Mouse (Mus musculus) hindbrain, embryonic 15.5 days (tissue): Measurements from ENCODE around the gene Stap2. TPM values are rescaled to one million over a fixed set of nuclear protein-coding genes. Genes with fewer than 3 reads are reported as not detected.

Experiments
- ATAC-seq: fragments of 200-750 bp; cut with Nextera tagmentation; 2 replicates; pipeline ENCODE4 v1.8.0; 2017; ENCODE audit warnings: low read depth, moderate number of reproducible peaks, moderate TSS enrichment; ENCODE audit not compliant: low FRiP score
- H3K27ac ChIP-seq: fragments of 300-500 bp; sonication (generic); replicated peaks from 2 replicates; pipeline ENCODE4 v1.5.1; 2015; ENCODE audit warnings: mild to moderate bottlenecking, inconsistent platforms
- H3K27me3 ChIP-seq: fragments of 300-500 bp; sonication (generic); 2 replicates; pipeline ENCODE4 v1.6.1; 2015; ENCODE audit warnings: control low read depth, inconsistent platforms
- H3K36me3 ChIP-seq: fragments of 300-500 bp; sonication (generic); 2 replicates; pipeline ENCODE4 v1.6.1; 2015; ENCODE audit warnings: control low read depth, inconsistent platforms
- H3K4me1 ChIP-seq: fragments of 300-500 bp; sonication (generic); replicated peaks from 2 replicates; pipeline ENCODE4 v1.6.1; 2015; ENCODE audit warnings: control low read depth, inconsistent platforms
- H3K4me2 ChIP-seq: fragments of 300-500 bp; sonication (generic); 2 replicates; pipeline ENCODE4 v1.6.1; 2015; ENCODE audit warnings: moderate library complexity, mild to moderate bottlenecking, inconsistent platforms
- H3K4me3 ChIP-seq: fragments of 300-500 bp; sonication (generic); 2 replicates; pipeline ENCODE4 v1.5.1; 2015; ENCODE audit warnings: mild to moderate bottlenecking, inconsistent platforms
- H3K9ac ChIP-seq: fragments of 300-500 bp; sonication (generic); 2 replicates; pipeline ENCODE4 v1.6.1; 2015; ENCODE audit warnings: inconsistent platforms
- H3K9me3 ChIP-seq: fragments of 300-500 bp; sonication (generic); 2 replicates; pipeline ENCODE4 v1.6.1; 2016; ENCODE audit warnings: control low read depth, inconsistent platforms
- WGBS: fragments of 180-500 bp; shearing (Covaris S2); methylation state at CpG from one replicate; pipeline ENCODE4 v1.1.7; 2015; 5-methylcytosine and 5-hydroxymethylcytosine counted together
- polyA plus RNA-seq: library from polyadenylated mRNA; unstranded; fragments of >200 nt; fragmentation: Nextera tagmentation; extraction: Ambion mirVana; gene quantifications from 2 replicates; pipeline ENCODE4 v1.2.1, GENCODE M21; 2015

Gene Stap2
- 6.2 and 6.5 TPM in 2 replicates for polyA plus RNA-seq

DNA sequence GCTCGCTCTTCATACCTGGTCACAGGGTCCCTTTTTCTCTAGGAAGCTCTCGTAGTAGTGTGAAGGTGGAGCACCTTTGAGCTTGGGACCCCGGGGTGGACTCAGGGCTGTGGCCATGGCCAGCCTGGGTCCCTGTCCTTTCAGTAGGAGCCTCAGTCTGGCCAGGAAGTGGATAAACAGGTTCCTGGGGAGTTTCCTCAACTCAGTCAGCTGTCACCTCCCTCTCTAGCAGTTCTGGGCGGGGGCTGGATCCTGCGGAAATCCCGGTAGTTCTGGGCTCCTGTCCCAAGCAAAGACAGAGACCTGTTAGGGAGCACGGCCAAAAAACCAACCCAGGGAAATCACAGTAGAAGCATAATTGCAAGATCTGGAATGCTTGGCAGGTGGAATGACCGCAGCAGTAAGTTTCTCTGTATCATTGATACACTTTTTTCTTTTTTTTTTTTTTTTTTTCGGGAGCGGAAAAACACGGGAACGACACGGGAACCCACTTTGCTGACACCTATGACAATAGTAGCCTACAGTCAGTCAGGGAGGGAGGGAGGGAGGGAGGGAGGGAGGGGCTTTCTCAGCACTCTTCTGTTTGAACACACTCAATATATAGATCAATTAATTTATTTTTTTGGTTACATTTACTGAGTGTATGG lies at the start of gene Stap2, which contains the start of gene Mpnd:
Gene Stap2 (minus strand): TSS at position 170 of the 647 bp plus-strand sequence.
Gene Mpnd (plus strand): TSS at position 297 of the 647 bp plus-strand sequence.
- 0 out of 2 replicates have a peak, but pooled peaks cover 4% of the 10 kb centered on the region for H3K27me3 ChIP-seq
- peaks cover 18% of the 10 kb centered on the region for H3K4me1 ChIP-seq
- no peak within 1 kb of the TSS for H3K9ac ChIP-seq
- H3K4me3 ChIP-seq = no peak within 1 kb of the TSS
- H3K9me3 ChIP-seq = no peaks in the 10 kb centered on the region
- no peak within 1 kb of the TSS for H3K4me2 ChIP-seq
- H3K27ac ChIP-seq = no peak within 1 kb of the TSS
- no peaks in the 10 kb centered on the region for H3K36me3 ChIP-seq
- ATAC-seq = no peak
- WGBS = 64% methylated on average over 13 of the region's 13 CpGs

DNA sequence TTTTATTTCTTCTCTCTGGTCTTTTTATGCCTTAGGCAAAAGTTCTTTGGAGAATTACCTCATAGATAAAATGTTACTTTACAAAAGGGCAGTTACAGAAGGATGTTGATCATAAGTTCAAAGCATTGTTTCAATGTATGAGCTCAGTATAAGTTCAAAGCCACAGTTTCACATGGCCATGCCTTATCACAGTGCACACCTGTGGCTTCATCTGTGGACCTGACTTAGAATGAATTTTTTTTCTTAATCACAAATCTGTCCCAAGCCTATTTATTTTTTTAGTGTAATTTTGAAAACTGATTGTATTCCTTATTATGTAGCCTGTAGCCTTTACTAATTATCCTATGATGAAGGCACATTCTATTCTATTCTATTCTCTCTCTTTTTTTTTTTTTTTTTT lies 49.6 kb upstream of the Stap2 start:
- Histone ChIP-seq H3K9me3 (no peaks in the 10 kb centered on the region), H3K27ac (no peak overlapping the region), H3K4me3 (no peak overlapping the region), H3K27me3 (no peaks in the 10 kb centered on the region), H3K4me2 (no peak overlapping the region), H3K4me1 (no peaks in the 10 kb centered on the region), H3K9ac (no peak overlapping the region), H3K36me3 (no peaks in the 10 kb centered on the region)
- no peak for ATAC-seq

DNA sequence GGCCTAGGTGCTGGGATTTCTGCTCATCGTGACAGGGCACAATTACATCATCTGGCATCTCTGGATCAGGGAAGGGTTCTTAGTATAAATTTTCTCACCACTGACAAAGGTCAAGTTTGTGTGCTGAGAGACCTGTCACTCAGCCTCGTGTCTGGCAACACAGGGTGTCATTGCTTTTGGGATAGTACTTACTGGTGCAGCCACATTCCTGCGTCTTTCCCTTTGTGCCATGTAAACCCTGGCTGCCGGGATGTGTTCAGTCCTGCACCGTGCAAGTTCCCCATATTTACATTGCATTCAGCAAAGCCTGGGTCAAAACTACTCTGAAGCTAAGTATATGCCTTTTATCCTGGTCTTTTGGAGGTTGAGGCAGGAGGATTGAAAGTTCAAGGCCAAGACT lies 46.0 kb upstream of the Stap2 start:
- no peak overlapping the region for H3K27ac ChIP-seq
- no peaks in the 10 kb centered on the region for H3K4me1 ChIP-seq
- no peak overlapping the region for H3K4me2 ChIP-seq
- no peaks in the 10 kb centered on the region for H3K9me3 ChIP-seq
- no peaks in the 10 kb centered on the region for H3K27me3 ChIP-seq
- 96% methylated on average over 5 of the region's 5 CpGs for WGBS
- H3K4me3 ChIP-seq = no peak overlapping the region
- peaks cover 5% of the 10 kb centered on the region; the same call in 1 of the 2 replicates for H3K36me3 ChIP-seq
- no peak overlapping the region for H3K9ac ChIP-seq
- no peak for ATAC-seq

DNA sequence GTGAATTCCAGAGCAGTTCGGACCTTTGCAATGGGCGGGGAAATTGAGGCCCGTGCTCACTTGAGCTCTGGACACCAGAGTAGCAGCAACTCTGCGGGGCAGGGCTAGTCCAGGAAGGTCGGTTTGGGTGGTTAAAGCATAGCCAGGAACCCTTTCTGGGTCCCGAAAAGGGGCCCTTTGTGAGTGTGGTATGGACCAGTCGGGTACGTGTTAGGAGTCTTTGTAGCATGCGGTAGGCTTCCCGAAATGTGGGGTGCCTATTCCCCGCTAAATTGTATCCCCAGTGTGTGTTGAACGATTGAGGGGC lies 35.4 kb upstream of the Stap2 start:
- peak overlapping the region; percentile 77 for H3K4me3 ChIP-seq
- H3K4me2 ChIP-seq = peak overlapping the region; percentile 92
- no peaks in the 10 kb centered on the region for H3K27me3 ChIP-seq
- H3K27ac ChIP-seq = no peak overlapping the region
- no peaks in the 10 kb centered on the region for H3K9me3 ChIP-seq
- WGBS = 2% methylated on average over 12 of the region's 12 CpGs
- no peak for ATAC-seq
- H3K9ac ChIP-seq = peak overlapping the region; percentile 61
- no peaks in the 10 kb centered on the region for H3K36me3 ChIP-seq
- peaks cover 14% of the 10 kb centered on the region for H3K4me1 ChIP-seq

DNA sequence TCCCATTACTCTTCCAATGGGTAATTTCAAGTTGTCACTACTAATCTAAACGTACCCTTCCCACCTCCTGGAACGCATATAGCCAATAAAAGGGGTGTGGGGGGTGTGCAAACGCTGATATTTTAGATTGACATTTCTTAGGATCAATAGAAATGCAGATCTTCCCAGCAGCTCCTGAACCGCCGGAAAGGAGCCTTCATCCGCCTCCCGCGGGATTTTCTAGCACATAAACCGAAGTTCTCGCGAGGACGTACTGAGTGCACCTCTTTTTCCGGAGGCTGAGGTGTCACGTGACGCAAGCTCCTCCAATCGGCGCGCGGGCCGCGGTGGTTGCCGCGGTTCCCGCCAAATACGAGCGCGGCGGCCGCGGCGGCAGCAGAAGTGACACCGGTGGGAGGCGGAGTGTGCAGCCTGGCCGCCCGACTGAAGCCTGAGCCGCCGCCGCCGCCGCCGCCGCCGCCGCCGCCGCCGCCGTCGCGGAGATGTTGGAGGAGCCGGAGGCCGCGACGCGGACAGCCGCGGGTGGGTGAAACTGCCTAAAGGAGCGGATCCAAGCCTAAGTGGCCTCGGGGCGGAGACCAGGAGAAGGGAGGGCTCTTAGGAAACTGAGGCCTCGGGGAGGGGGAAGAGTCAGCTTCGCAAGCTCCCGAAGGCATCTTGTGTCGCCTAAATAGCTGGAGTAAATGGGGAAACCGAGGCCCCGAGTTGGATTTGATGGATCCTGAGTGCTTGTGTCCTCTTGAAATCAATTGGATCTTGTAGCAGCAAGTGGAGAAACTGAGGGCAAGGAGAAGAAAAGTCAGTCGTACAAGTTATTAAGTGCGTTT lies 34.9 kb upstream of the Stap2 start, which contains the start of gene Chaf1a:
Gene Chaf1a (plus strand): TSS at position 410 of the 827 bp plus-strand sequence.
- Histone ChIP-seq H3K9me3 (no peaks in the 10 kb centered on the region), H3K36me3 (no peaks in the 10 kb centered on the region), H3K4me2 (peak within 1 kb of the TSS; percentile 92), H3K4me3 (peak within 1 kb of the TSS; percentile 77), H3K9ac (peak within 1 kb of the TSS; percentile 61), H3K4me1 (peaks cover 20% of the 10 kb centered on the region), H3K27ac (peak within 1 kb of the TSS; percentile 79), H3K27me3 (no peaks in the 10 kb centered on the region)
- peak; percentile 88 for ATAC-seq
- WGBS = 0% methylated on average over 67 of the region's 68 CpGs

DNA sequence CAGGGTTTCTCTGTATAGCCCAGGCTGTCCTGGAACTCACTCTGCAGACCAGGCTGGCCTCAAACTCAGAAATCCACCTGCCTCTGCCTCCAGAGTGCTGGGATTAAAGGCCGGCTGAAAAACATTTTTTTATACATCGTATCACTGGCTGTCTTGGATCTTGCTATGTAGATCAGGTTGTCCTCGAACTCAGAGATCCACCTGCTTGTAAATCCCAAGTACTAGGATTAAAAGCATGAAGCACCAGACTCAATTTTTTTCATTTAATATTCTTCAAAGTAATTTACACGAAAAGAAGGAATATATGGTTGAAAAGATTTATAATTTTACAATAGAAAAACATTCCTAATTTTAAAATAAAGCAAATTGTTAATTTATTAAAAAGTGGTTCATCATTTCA lies 34.0 kb upstream of the Stap2 start:
- ATAC-seq = no peak
- Histone ChIP-seq H3K27ac (peak overlapping the region; percentile 79; the same call in 1 of the 2 replicates), H3K27me3 (no peaks in the 10 kb centered on the region), H3K36me3 (no peaks in the 10 kb centered on the region), H3K4me1 (peaks cover 29% of the 10 kb centered on the region), H3K9ac (no peak overlapping the region), H3K4me2 (peak overlapping the region; percentile 92), H3K4me3 (peak overlapping the region; percentile 77; the same call in 1 of the 2 replicates), H3K9me3 (no peaks in the 10 kb centered on the region)
- 86% methylated on average over 4 of the region's 4 CpGs for WGBS

DNA sequence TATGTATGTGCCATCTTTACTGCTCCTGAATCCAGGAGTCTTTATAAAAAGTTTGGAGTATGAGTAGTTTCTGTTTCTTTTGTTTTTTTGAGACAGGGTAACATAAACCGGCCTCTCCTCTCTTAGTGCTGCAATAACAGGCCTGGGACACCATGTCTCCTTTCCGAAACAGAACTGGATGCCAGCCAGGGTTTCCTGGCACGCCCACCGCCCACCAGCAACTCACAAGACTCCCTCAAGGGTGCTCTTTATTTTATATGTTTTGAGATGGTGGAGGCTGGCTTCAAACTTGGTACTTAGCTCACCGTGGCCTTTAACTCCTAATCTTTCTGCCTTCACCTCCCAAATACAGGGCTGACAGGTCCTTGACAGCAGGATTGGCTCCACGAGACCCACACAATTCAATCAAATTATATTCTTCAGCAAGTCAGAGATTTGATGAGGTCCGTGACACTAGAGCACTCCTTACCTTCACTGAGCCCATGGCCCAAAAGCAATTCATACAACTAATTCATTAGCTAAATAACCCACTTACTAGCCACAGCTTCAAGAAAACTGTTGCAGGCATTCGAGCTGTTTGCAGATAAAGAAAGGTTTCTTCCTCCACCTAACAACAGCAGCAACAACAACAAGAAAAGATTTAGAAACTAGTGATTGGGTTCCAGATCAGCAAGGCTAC lies 33.3 kb upstream of the Stap2 start:
- Histone ChIP-seq H3K27ac (no peak overlapping the region), H3K27me3 (no peaks in the 10 kb centered on the region), H3K4me2 (no peak overlapping the region), H3K9ac (no peak overlapping the region), H3K4me3 (no peak overlapping the region), H3K4me1 (peaks cover 34% of the 10 kb centered on the region), H3K36me3 (peaks cover 3% of the 10 kb centered on the region; the same call in 1 of the 2 replicates), H3K9me3 (no peaks in the 10 kb centered on the region)
- no peak for ATAC-seq
- 88% methylated on average over 8 of the region's 8 CpGs for WGBS

DNA sequence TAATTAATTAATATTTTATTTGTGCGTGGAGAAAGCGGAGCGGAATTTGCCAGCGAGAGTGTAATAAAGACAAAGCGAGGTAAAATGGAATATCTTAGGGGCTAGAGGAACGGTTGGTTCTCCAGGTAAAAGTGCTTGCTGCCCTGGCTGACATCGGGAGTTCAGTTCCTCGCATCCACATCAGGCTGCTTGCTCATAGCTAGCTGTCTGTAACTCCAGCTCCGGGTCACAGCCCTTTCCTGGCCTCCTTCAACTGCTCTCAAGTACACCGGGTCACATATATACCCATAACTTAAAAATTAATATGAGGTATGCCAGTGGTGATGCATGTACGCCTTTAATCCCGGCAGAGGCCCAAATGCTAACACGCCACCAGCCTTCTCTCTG lies 31.5 kb upstream of the Stap2 start:
- peak; percentile 19 for ATAC-seq
- H3K27ac ChIP-seq = no peak overlapping the region; the same call in 1 of the 2 replicates

DNA sequence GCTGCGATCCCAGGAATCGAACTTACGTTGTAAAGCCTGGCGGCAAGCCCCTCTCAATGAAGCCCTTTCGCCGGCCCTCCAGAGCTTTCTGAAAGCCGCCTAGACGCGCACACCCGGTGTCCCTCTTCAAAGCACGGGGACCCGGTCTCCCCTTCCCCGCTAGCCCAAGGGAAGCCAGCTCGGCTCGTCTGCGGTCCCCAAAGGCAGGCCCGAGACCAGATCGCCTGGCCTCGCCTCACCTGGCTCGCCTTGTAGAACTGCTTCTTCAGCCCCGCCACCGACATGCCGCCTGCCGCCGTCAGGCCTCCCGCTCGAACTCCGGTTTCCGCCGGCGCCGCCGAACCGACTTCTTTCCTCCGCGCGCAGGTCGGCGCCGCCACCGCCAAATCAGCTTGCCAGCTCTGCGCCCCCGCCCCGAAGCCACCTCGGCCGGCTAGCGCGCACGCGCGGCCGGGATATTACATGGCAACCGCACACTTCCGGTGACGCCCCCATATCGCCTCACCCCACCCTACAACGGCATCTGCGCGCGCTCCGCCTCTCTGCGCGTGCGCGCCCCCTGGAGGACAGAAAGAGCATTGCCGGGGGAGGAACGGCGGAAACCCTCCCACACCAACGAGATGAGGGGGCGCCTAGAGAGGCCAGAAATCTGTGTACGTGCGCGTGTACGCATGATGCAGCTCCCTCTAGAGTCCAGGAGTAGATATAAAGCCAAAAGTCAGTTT lies 31.0 kb upstream of the Stap2 start, which contains the start of gene Sh3gl1:
Gene Sh3gl1 (minus strand): TSS at position 460 of the 725 bp plus-strand sequence.
- Histone ChIP-seq H3K4me1 (peaks cover 48% of the 10 kb centered on the region), H3K36me3 (peaks cover 6% of the 10 kb centered on the region; the same call in 1 of the 2 replicates), H3K4me2 (peak within 1 kb of the TSS; percentile 62), H3K9ac (peak within 1 kb of the TSS; percentile 98), H3K9me3 (no peaks in the 10 kb centered on the region), H3K27me3 (no peaks in the 10 kb centered on the region), H3K4me3 (peak within 1 kb of the TSS; percentile 99), H3K27ac (peak within 1 kb of the TSS; percentile 91)
- peak; percentile 91 for ATAC-seq
- WGBS = under 1% methylated on average over 74 of the region's 74 CpGs

More for the DNA sequence above, 31.5 kb upstream of the Stap2 start:
- peaks cover 6% of the 10 kb centered on the region; the same call in 1 of the 2 replicates for H3K36me3 ChIP-seq
- H3K27me3 ChIP-seq = no peaks in the 10 kb centered on the region
- peak overlapping the region; percentile 99 for H3K4me3 ChIP-seq
- 36% methylated on average over 13 of the region's 13 CpGs for WGBS
- H3K4me1 ChIP-seq = peaks cover 48% of the 10 kb centered on the region
- peak overlapping the region; percentile 62 for H3K4me2 ChIP-seq
- H3K9me3 ChIP-seq = no peaks in the 10 kb centered on the region
- H3K9ac ChIP-seq = peak overlapping the region; percentile 3; the same call in 1 of the 2 replicates

DNA sequence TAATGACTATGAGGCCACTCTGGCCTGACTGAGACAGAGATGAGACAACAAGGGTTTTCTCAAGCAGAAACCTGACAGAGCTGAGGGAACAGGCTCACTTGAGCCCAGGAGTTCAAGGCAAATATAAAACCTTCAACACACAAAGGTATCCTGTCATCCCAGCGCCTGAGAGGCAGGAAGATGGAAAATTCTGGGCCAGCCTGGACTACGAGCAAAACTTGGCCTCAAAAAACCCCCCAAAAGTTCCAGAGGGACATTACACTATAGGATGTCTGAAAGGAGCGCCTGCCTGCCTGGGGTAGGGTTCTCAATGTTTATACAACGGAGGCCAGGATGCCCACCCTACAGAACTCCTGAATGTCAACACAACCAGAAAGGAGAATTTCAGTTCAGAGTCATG lies 29.8 kb upstream of the Stap2 start:
- H3K9ac ChIP-seq = peak overlapping the region; percentile 98
- no peak for ATAC-seq

DNA sequence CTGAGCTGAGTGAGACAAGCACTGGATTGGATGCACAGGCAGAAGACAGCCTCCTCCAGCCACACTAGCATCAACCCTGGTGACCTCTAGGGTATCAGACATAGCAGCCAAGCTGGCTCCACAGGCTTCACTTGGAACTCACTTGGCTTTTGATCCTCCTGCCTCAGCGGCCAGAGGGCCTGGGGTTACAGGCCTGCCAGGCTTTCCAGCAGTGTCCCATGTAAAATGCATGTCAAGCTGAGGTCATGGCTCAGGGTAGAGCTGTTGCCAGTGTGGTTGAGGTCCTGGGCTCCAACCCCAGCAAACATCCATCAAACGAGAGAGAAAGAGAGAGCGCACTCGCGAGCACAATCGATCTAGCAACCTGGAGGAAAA lies 29.3 kb upstream of the Stap2 start:
- ATAC-seq = no peak
- H3K4me2 ChIP-seq = peak overlapping the region; percentile 62; the same call in 1 of the 2 replicates
- no peaks in the 10 kb centered on the region for H3K9me3 ChIP-seq
- H3K4me1 ChIP-seq = peaks cover 50% of the 10 kb centered on the region
- no peak overlapping the region; the same call in 1 of the 2 replicates for H3K4me3 ChIP-seq
- no peak overlapping the region for H3K27ac ChIP-seq
- H3K27me3 ChIP-seq = no peaks in the 10 kb centered on the region
- WGBS = 87% methylated on average over 6 of the region's 6 CpGs
- H3K36me3 ChIP-seq = peaks cover 6% of the 10 kb centered on the region; the same call in 1 of the 2 replicates
- no peak overlapping the region for H3K9ac ChIP-seq

More for the DNA sequence above, 29.8 kb upstream of the Stap2 start:
- H3K4me3 ChIP-seq = peak overlapping the region; percentile 99
- H3K27me3 ChIP-seq = no peaks in the 10 kb centered on the region
- peaks cover 49% of the 10 kb centered on the region for H3K4me1 ChIP-seq
- 84% methylated on average over 4 of the region's 4 CpGs for WGBS
- no peak overlapping the region for H3K27ac ChIP-seq
- peaks cover 6% of the 10 kb centered on the region; the same call in 1 of the 2 replicates for H3K36me3 ChIP-seq
- peak overlapping the region; percentile 62 for H3K4me2 ChIP-seq
- no peaks in the 10 kb centered on the region for H3K9me3 ChIP-seq
